Mouse (Mus musculus): ENCODE results near the gene Syndig1l. TPM values are rescaled to one million over a fixed set of nuclear protein-coding genes. Genes with fewer than 3 reads are reported as not detected.

Syndig1l gene
- polyA plus RNA-seq, 1 experiment, result not detected

GRCm38 (mm10) chr12:84687531-84687930 lies 11.1 kb downstream of the Syndig1l start:
- no peak overlapping the region for H3K27ac ChIP-seq (ENCODE audit: insufficient read depth, low read depth, low read length)
- 83% methylated on average over 4 of the region's 4 CpGs for WGBS
- H3K4me3 ChIP-seq (ENCODE audit: insufficient read depth, low read depth, low read length), result no peak overlapping the region
- no peak for TF ChIP-seq CTCF (IDR thresholded peaks at IDR 0.05; ENCODE audit: insufficient read depth, low read depth, low read length)
- no peak for TF ChIP-seq POLR2A (IDR thresholded peaks at IDR 0.05; ENCODE audit: insufficient read depth, low read depth, low read length)
- peaks cover 4% of the 10 kb centered on the region; the same call in 1 of the 2 replicates for H3K4me1 ChIP-seq (ENCODE audit: control insufficient read depth, insufficient read depth, low read length)

GRCm38 (mm10) chr12:84686176-84686575 lies 12.5 kb downstream of the Syndig1l start:
- Histone ChIP-seq H3K4me3 (ENCODE audit: insufficient read depth, low read depth, low read length) (no peak overlapping the region), H3K27ac (ENCODE audit: insufficient read depth, low read depth, low read length) (no peak overlapping the region)

GRCm38 (mm10) chr12:84684569-84684968 lies 14.1 kb downstream of the Syndig1l start:
- Histone ChIP-seq H3K27ac (ENCODE audit: insufficient read depth, low read depth, low read length) (no peak overlapping the region), H3K4me1 (ENCODE audit: control insufficient read depth, insufficient read depth, low read length) (peaks cover 4% of the 10 kb centered on the region; the same call in 1 of the 2 replicates), H3K4me3 (ENCODE audit: insufficient read depth, low read depth, low read length) (no peak overlapping the region)
- WGBS, result 81% methylated on average over 7 of the region's 7 CpGs
- TF ChIP-seq CTCF (IDR thresholded peaks at IDR 0.05; ENCODE audit: insufficient read depth, low read depth, low read length) (no peak), POLR2A (IDR thresholded peaks at IDR 0.05; ENCODE audit: insufficient read depth, low read depth, low read length) (no peak)

More at GRCm38 (mm10) chr12:84686176-84686575, 12.5 kb downstream of the Syndig1l start:
- no peak for TF ChIP-seq CTCF (IDR thresholded peaks at IDR 0.05; ENCODE audit: insufficient read depth, low read depth, low read length)
- TF ChIP-seq POLR2A (IDR thresholded peaks at IDR 0.05; ENCODE audit: insufficient read depth, low read depth, low read length), result no peak
- H3K4me1 ChIP-seq (ENCODE audit: control insufficient read depth, insufficient read depth, low read length), result peaks cover 4% of the 10 kb centered on the region; the same call in 1 of the 2 replicates
- WGBS, result 40% methylated on average over 4 of the region's 4 CpGs

GRCm38 (mm10) chr12:84676011-84676410 lies 22.6 kb downstream of the Syndig1l start:
- Histone ChIP-seq H3K4me3 (ENCODE audit: insufficient read depth, low read depth, low read length) (no peak overlapping the region), H3K27ac (ENCODE audit: insufficient read depth, low read depth, low read length) (no peak overlapping the region), H3K4me1 (ENCODE audit: control insufficient read depth, insufficient read depth, low read length) (peaks cover 10% of the 10 kb centered on the region)
- TF ChIP-seq POLR2A (IDR thresholded peaks at IDR 0.05; ENCODE audit: insufficient read depth, low read depth, low read length), result no peak
- no peak for TF ChIP-seq CTCF (IDR thresholded peaks at IDR 0.05; ENCODE audit: insufficient read depth, low read depth, low read length)
- WGBS, result 91% methylated on average over 3 of the region's 3 CpGs

GRCm38 (mm10) chr12:84674666-84675526 lies 23.7 kb downstream of the Syndig1l start:
- no peak for TF ChIP-seq POLR2A (IDR thresholded peaks at IDR 0.05; ENCODE audit: insufficient read depth, low read depth, low read length)
- no peak for TF ChIP-seq CTCF (IDR thresholded peaks at IDR 0.05; ENCODE audit: insufficient read depth, low read depth, low read length)
- 41% methylated on average over 14 of the region's 14 CpGs for WGBS
- Histone ChIP-seq H3K4me1 (ENCODE audit: control insufficient read depth, insufficient read depth, low read length) (peaks cover 10% of the 10 kb centered on the region), H3K4me3 (ENCODE audit: insufficient read depth, low read depth, low read length) (no peak overlapping the region), H3K27ac (ENCODE audit: insufficient read depth, low read depth, low read length) (no peak overlapping the region)

- H3K4me1 ChIP-seq (ENCODE audit: control insufficient read depth, insufficient read depth, low read length), result peaks cover 10% of the 10 kb centered on the region
- H3K4me3 ChIP-seq (ENCODE audit: insufficient read depth, low read depth, low read length), result no peak overlapping the region
- no peak overlapping the region for H3K27ac ChIP-seq (ENCODE audit: insufficient read depth, low read depth, low read length)
- 54% methylated on average over 10 of the region's 10 CpGs for WGBS
- no peak for TF ChIP-seq CTCF (IDR thresholded peaks at IDR 0.05; ENCODE audit: insufficient read depth, low read depth, low read length)
- TF ChIP-seq POLR2A (IDR thresholded peaks at IDR 0.05; ENCODE audit: insufficient read depth, low read depth, low read length), result no peak
These were observed 27.0 kb downstream of the Syndig1l start for GRCm38 (mm10) chr12:84671646-84672045.

GRCm38 (mm10) chr12:84670555-84670954 lies 28.1 kb downstream of the Syndig1l start:
- no peak overlapping the region for H3K4me3 ChIP-seq (ENCODE audit: insufficient read depth, low read depth, low read length)
- WGBS, result 91% methylated on average over 3 of the region's 3 CpGs
- no peak overlapping the region for H3K27ac ChIP-seq (ENCODE audit: insufficient read depth, low read depth, low read length)
- no peak for TF ChIP-seq POLR2A (IDR thresholded peaks at IDR 0.05; ENCODE audit: insufficient read depth, low read depth, low read length)
- peaks cover 10% of the 10 kb centered on the region for H3K4me1 ChIP-seq (ENCODE audit: control insufficient read depth, insufficient read depth, low read length)

- TF ChIP-seq CTCF (IDR thresholded peaks at IDR 0.05; ENCODE audit: insufficient read depth, low read depth, low read length) (no peak), POLR2A (IDR thresholded peaks at IDR 0.05; ENCODE audit: insufficient read depth, low read depth, low read length) (no peak)
These were observed 44.7 kb downstream of the Syndig1l start for GRCm38 (mm10) chr12:84653912-84654311.

GRCm38 (mm10) chr12:84650234-84650633 lies 48.4 kb downstream of the Syndig1l start:
- TF ChIP-seq CTCF (IDR thresholded peaks at IDR 0.05; ENCODE audit: insufficient read depth, low read depth, low read length) (no peak), POLR2A (IDR thresholded peaks at IDR 0.05; ENCODE audit: insufficient read depth, low read depth, low read length) (no peak)
- H3K27ac ChIP-seq (ENCODE audit: insufficient read depth, low read depth, low read length), result no peak overlapping the region
- H3K4me1 ChIP-seq (ENCODE audit: control insufficient read depth, insufficient read depth, low read length), result no peaks in the 10 kb centered on the region
- H3K4me3 ChIP-seq (ENCODE audit: insufficient read depth, low read depth, low read length), result no peak overlapping the region
- WGBS, result 82% methylated on average over 13 of the region's 13 CpGs

More at GRCm38 (mm10) chr12:84653912-84654311, 44.7 kb downstream of the Syndig1l start:
- H3K27ac ChIP-seq (ENCODE audit: insufficient read depth, low read depth, low read length), result no peak overlapping the region
- WGBS, result 11% methylated on average over 3 of the region's 3 CpGs
- H3K4me3 ChIP-seq (ENCODE audit: insufficient read depth, low read depth, low read length), result no peak overlapping the region
- H3K4me1 ChIP-seq (ENCODE audit: control insufficient read depth, insufficient read depth, low read length), result peaks cover 3% of the 10 kb centered on the region; the same call in 1 of the 2 replicates

All from olfactory bulb, adult 2 months (tissue).